Mouse (Mus musculus) stomach, postnatal 0 days (tissue): Measurements from ENCODE around the gene Mogs.

Experiments
- CTCF ChIP-seq: IDR thresholded peaks from 2 replicates; pipeline ENCODE4 v1.5.1; 2016; ENCODE audit warnings: antibody characterized with exemption, low read depth, mild to moderate bottlenecking, moderate library complexity
- EP300 ChIP-seq: optimal IDR thresholded peaks from 2 replicates; pipeline ENCODE3; 2016; ENCODE audit warnings: antibody characterized with exemption

- TF ChIP-seq CTCF (no peak), EP300 (no peak)
Measured at GRCm38 (mm10) chr6:83134226-83134625, 18.9 kb downstream of the Mogs start.
